Mouse (Mus musculus) bone marrow macrophage, adult 2 months (primary cell): Measurements from ENCODE around the gene Ube2e2.

Source experiments
- CTCF ChIP-seq: IDR thresholded peaks from 2 replicates; pipeline ENCODE4 v1.5.1; 2012; ENCODE audit warnings: low read depth, mild to moderate bottlenecking, low read length, moderate library complexity
- POLR2A ChIP-seq: IDR thresholded peaks from 2 replicates; pipeline ENCODE4 v1.6.1; 2012; ENCODE audit warnings: mild to moderate bottlenecking, low read depth, low read length, borderline replicate concordance

DNA sequence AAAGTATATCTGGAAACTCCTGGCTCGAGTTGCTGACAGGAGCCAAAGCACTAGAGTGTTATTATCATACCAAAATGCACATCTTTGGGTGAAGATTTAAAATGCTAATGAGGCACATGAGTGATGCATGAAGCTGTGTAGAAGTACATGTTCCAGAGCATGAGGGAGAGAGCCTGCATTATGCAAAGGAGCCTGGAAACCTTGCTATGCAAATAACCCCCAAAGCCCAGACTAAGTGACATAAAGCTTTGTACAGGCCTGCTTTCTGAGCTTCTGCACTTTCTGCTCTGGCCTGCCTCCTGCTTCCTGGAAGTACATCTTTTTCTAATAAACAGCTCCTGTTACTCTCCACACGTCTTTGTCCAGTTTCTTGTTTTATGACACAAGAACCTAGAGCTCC is 363.2 kb downstream of the Ube2e2 start:
- TF ChIP-seq CTCF, result no peak
- no peak for TF ChIP-seq POLR2A
